Mouse (Mus musculus) limb, embryonic 14.5 days (tissue): ENCODE results near the gene Krt86. TPM values are rescaled to one million over a fixed set of nuclear protein-coding genes. Genes with fewer than 3 reads are reported as not detected.
A peak's percentile ranks its signal among the peaks of the same experiment; 100 is the strongest.

Experiments
- ATAC-seq: fragments of 200-750 bp; cut with Nextera tagmentation; 2 replicates; pipeline ENCODE4 v1.8.0; 2017; ENCODE audit warnings: low read depth, moderate number of reproducible peaks, moderate TSS enrichment; ENCODE audit not compliant: low FRiP score
- DNase-seq: peaks from one replicate; pipeline ENCODE4 v3.0.0-alpha.2; 2015; ENCODE audit warnings: low spot score
- H3K27ac ChIP-seq: fragments of 300-500 bp; sonication (generic); replicated peaks from 2 replicates; pipeline ENCODE4 v1.5.1; 2014; ENCODE audit warnings: low read depth, mild to moderate bottlenecking, low read length, moderate library complexity, mixed read lengths
- H3K27me3 ChIP-seq: fragments of 300-500 bp; sonication (generic); 2 replicates; pipeline ENCODE4 v1.6.1; 2014; ENCODE audit warnings: low read length, mixed read lengths; ENCODE audit not compliant: control insufficient read depth, insufficient read depth
- H3K36me3 ChIP-seq: fragments of 300-500 bp; sonication (generic); 2 replicates; pipeline ENCODE4 v1.6.1; 2014; ENCODE audit warnings: mild to moderate bottlenecking, low read length, moderate library complexity, mixed read lengths; ENCODE audit not compliant: control insufficient read depth, insufficient read depth
- H3K4me1 ChIP-seq: fragments of 300-500 bp; sonication (generic); 2 replicates; pipeline ENCODE4 v1.6.1; 2014; ENCODE audit warnings: antibody characterized with exemption, low read length, mixed read lengths; ENCODE audit not compliant: control insufficient read depth, insufficient read depth
- H3K4me2 ChIP-seq: fragments of 300-500 bp; sonication (generic); replicated peaks from 2 replicates; pipeline ENCODE4 v1.6.1; 2014; ENCODE audit warnings: low read depth, mild to moderate bottlenecking, low read length, moderate library complexity; ENCODE audit not compliant: severe bottlenecking
- H3K4me3 ChIP-seq: fragments of 300-500 bp; sonication (generic); replicated peaks from 2 replicates; pipeline ENCODE4 v1.5.1; 2014; ENCODE audit warnings: low read length
- H3K9ac ChIP-seq: fragments of 300-500 bp; sonication (generic); 2 replicates; pipeline ENCODE4 v1.6.1; 2014; ENCODE audit warnings: mild to moderate bottlenecking, low read depth, low read length, moderate library complexity; ENCODE audit not compliant: severe bottlenecking
- H3K9me3 ChIP-seq: fragments of 300-500 bp; sonication (generic); 2 replicates; pipeline ENCODE4 v1.6.1; 2016; ENCODE audit warnings: low read length; ENCODE audit not compliant: control insufficient read depth
- POLR2A ChIP-seq: fragments of 200-500 bp; IDR thresholded peaks from 2 replicates; pipeline ENCODE4 v1.8.0; 2012; ENCODE audit warnings: inconsistent platforms, mild to moderate bottlenecking, moderate library complexity, borderline replicate concordance; ENCODE audit not compliant: insufficient read depth, insufficient read length; ENCODE audit errors: extremely low read depth
- WGBS: fragments of 180-500 bp; shearing (Covaris S2); extraction: QIAGEN DNeasy Blood & Tissue Kit; methylation state at CpG from one replicate; pipeline ENCODE4 v1.1.7; 2014; 5-methylcytosine and 5-hydroxymethylcytosine counted together
- polyA plus RNA-seq, 2 experiments: library from polyadenylated mRNA; depleted of rRNA in 1 of 2; stranded (reverse) in 1 of 2; unstranded in 1 of 2; fragments of >200 nt; fragmentation: Nextera tagmentation in 1 of 2; extraction: Ambion mirVana in 1 of 2; gene quantifications; 2 replicates each; pipeline versions ENCODE4 v1.2.1 to v1.2.3; 2012 to 2014

Krt86 gene
- polyA plus RNA-seq (2012; rRNA removed) (0.15 TPM in 1 of 2 replicates, not detected in the other), polyA plus RNA-seq (2014; fragmentation: Nextera tagmentation; extraction: Ambion mirVana) (0.10 TPM in 1 of 2 replicates, not detected in the other)

DNA sequence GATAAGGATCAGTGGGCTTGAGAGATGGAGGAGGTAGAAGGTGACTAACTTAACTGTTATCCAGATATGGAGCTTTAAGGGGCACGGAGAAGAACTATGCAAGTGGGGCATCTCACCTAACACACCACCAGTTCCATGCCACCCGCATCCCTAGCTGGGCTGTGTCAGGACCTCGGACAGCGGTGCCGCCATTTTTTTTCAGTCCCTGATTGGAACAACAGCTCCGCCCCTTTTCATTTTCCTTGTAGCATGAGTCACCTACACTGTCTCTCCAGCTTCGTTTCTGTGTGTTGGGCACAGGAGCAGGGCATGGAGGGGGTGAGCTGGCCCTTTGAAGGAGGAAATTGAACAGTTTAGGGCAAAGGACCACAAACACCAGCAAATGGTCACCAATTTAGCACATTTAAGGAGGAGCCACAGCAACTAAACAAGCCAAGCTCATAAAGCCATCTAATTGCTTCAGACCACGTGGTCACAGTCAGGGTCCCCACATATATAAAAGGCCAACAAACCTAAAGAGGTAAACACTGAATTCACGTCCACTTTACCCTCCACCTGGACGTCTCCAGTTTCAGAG, at the start of gene Krt86:
Gene Krt86, plus strand, starts transcription at position 527 of the 577 bp plus-strand sequence.
- no peak for TF ChIP-seq POLR2A
- Histone ChIP-seq H3K4me1 (no peaks in the 10 kb centered on the region), H3K9me3 (no peaks in the 10 kb centered on the region), H3K4me3 (no peak within 1 kb of the TSS), H3K36me3 (no peaks in the 10 kb centered on the region), H3K27ac (no peak within 1 kb of the TSS), H3K4me2 (no peak within 1 kb of the TSS), H3K9ac (no peak within 1 kb of the TSS), H3K27me3 (no peaks in the 10 kb centered on the region)
- 19% methylated on average over 10 of the region's 10 CpGs for WGBS
- DNase-seq (peak; percentile 66), ATAC-seq (no peak)

GRCm38 (mm10) chr15:101424914-101425313, 48.4 kb upstream of the Krt86 start:
- Histone ChIP-seq H3K9me3 (no peaks in the 10 kb centered on the region), H3K27ac (no peak overlapping the region), H3K27me3 (no peaks in the 10 kb centered on the region), H3K9ac (no peak overlapping the region), H3K4me3 (no peak overlapping the region), H3K4me2 (no peak overlapping the region), H3K36me3 (no peaks in the 10 kb centered on the region), H3K4me1 (no peaks in the 10 kb centered on the region)
- ATAC-seq (no peak), DNase-seq (no peak)
- TF ChIP-seq POLR2A: no peak
- WGBS: 30% methylated on average over 5 of the region's 5 CpGs

- 77% methylated on average over 7 of the region's 7 CpGs for WGBS
- peaks cover 10% of the 10 kb centered on the region; the same call in 1 of the 2 replicates for H3K27me3 ChIP-seq
Observed at GRCm38 (mm10) chr15:101436611-101437010, 36.7 kb upstream of the Krt86 start.

GRCm38 (mm10) chr15:101438555-101438954, 34.7 kb upstream of the Krt86 start, which contains the start of gene Krt87:
Gene Krt87 (minus strand): TSS chr15:101438804.
- H3K27me3 ChIP-seq: peaks cover 10% of the 10 kb centered on the region; the same call in 1 of the 2 replicates
- no peaks in the 10 kb centered on the region for H3K9me3 ChIP-seq
- H3K4me3 ChIP-seq: peak within 1 kb of the TSS; percentile 29
- 1% methylated on average over 33 of the region's 34 CpGs for WGBS
- TF ChIP-seq POLR2A: no peak
- DNase-seq: no peak
- peak within 1 kb of the TSS; percentile 41 for H3K4me2 ChIP-seq
- ATAC-seq: no peak
- peak within 1 kb of the TSS; percentile 31; the same call in 1 of the 2 replicates for H3K9ac ChIP-seq
- H3K36me3 ChIP-seq: no peaks in the 10 kb centered on the region
- H3K4me1 ChIP-seq: peaks cover 4% of the 10 kb centered on the region; the same call in 1 of the 2 replicates
- H3K27ac ChIP-seq: peak within 1 kb of the TSS; percentile 58

More at GRCm38 (mm10) chr15:101436611-101437010, 36.7 kb upstream of the Krt86 start:
- Histone ChIP-seq H3K36me3 (no peaks in the 10 kb centered on the region), H3K9me3 (no peaks in the 10 kb centered on the region), H3K4me3 (no peak overlapping the region), H3K27ac (no peak overlapping the region), H3K4me2 (no peak overlapping the region), H3K4me1 (peaks cover 4% of the 10 kb centered on the region; the same call in 1 of the 2 replicates), H3K9ac (no peak overlapping the region)
- no peak for ATAC-seq
- DNase-seq: no peak
- no peak for TF ChIP-seq POLR2A

DNA sequence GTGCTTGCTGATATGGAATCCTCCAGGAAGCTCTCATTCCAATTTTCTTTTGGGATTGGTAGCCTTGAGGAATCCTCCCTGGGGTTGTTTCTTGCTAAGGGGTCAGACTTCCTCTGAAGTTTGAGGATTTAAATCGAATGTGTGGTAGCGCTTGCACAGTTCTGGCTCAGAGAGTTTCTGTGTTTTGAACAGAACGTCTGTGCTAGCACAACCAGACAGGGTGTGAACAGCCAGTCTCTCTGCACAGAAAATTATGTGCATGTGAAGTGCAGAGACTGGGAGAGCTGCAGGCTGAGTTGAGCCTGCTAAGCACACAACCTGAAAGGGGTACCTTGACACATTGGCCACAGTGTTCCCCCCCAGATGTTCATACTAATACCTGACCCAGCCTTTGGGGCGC, 32.4 kb upstream of the Krt86 start:
- Histone ChIP-seq H3K36me3 (no peaks in the 10 kb centered on the region), H3K9me3 (no peaks in the 10 kb centered on the region), H3K4me1 (peaks cover 4% of the 10 kb centered on the region; the same call in 1 of the 2 replicates), H3K4me3 (no peak overlapping the region), H3K4me2 (no peak overlapping the region), H3K9ac (no peak overlapping the region), H3K27me3 (peaks cover 10% of the 10 kb centered on the region; the same call in 1 of the 2 replicates), H3K27ac (no peak overlapping the region)
- no peak for TF ChIP-seq POLR2A
- DNase-seq (no peak), ATAC-seq (no peak)
- WGBS: 69% methylated on average over 4 of the region's 4 CpGs

DNA sequence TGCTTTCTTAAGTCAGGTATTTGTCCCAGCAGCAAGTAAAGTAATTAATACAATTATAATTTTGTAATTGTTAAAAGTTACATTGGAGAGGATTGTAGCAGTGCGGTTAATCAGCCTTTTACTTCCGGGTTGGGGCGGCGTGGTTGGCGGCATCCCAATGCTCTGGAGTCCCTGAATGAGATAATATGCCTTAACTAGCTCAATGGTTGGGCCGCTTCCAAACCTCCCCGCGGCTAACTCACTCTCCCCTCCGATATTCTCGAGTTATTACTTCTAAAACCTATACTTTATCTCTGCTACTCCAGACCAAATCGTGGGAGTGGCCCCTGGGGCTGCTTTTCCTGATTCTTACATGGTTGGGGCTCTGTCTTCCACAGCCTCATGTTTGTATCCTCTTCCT, 26.7 kb upstream of the Krt86 start:
- Histone ChIP-seq H3K4me3 (no peak overlapping the region), H3K9me3 (no peaks in the 10 kb centered on the region), H3K9ac (no peak overlapping the region), H3K36me3 (no peaks in the 10 kb centered on the region), H3K27ac (no peak overlapping the region), H3K27me3 (no peaks in the 10 kb centered on the region), H3K4me2 (no peak overlapping the region), H3K4me1 (no peaks in the 10 kb centered on the region)
- TF ChIP-seq POLR2A: no peak
- no peak for DNase-seq
- ATAC-seq: no peak
- WGBS: 71% methylated on average over 11 of the region's 11 CpGs
